Mouse (Mus musculus) heart, embryonic 15.5 days (tissue): Measurements from ENCODE around the gene Slc25a39. TPM values are rescaled to one million over a fixed set of nuclear protein-coding genes. Genes with fewer than 3 reads are reported as not detected.

Experiments
- ATAC-seq: fragments of 200-750 bp; cut with Nextera tagmentation; replicated peaks from 2 replicates; pipeline ENCODE4 v1.8.0; 2017; ENCODE audit warnings: low read depth, moderate TSS enrichment; ENCODE audit not compliant: insufficient number of reproducible peaks, insufficient read depth, low FRiP score
- H3K27ac ChIP-seq: fragments of 300-500 bp; sonication (generic); 2 replicates; pipeline ENCODE4 v1.5.1; 2015; ENCODE audit warnings: mild to moderate bottlenecking, inconsistent platforms
- H3K27me3 ChIP-seq: fragments of 300-500 bp; sonication (generic); 2 replicates; pipeline ENCODE4 v1.6.1; 2015; ENCODE audit warnings: inconsistent platforms
- H3K36me3 ChIP-seq: fragments of 300-500 bp; sonication (generic); 2 replicates; pipeline ENCODE4 v1.6.1; 2015; ENCODE audit warnings: mild to moderate bottlenecking, inconsistent platforms
- H3K4me1 ChIP-seq: fragments of 300-500 bp; sonication (generic); replicated peaks from 2 replicates; pipeline ENCODE4 v1.6.1; 2015; ENCODE audit warnings: inconsistent platforms
- H3K4me2 ChIP-seq: fragments of 300-500 bp; sonication (generic); 2 replicates; pipeline ENCODE4 v1.6.1; 2015; ENCODE audit warnings: inconsistent platforms, mild to moderate bottlenecking, moderate library complexity
- H3K4me3 ChIP-seq: fragments of 300-500 bp; sonication (generic); 2 replicates; pipeline ENCODE4 v1.5.1; 2015; ENCODE audit warnings: mild to moderate bottlenecking, inconsistent platforms
- H3K9ac ChIP-seq: fragments of 300-500 bp; sonication (generic); 2 replicates; pipeline ENCODE4 v1.6.1; 2015; ENCODE audit warnings: mild to moderate bottlenecking, inconsistent platforms
- H3K9me3 ChIP-seq: fragments of 300-500 bp; sonication (generic); replicated peaks from 2 replicates; pipeline ENCODE4 v1.6.1; 2016; ENCODE audit warnings: inconsistent platforms
- WGBS: fragments of 180-500 bp; shearing (Covaris S2); methylation state at CpG from one replicate; pipeline ENCODE4 v1.1.7; 2015; ENCODE audit warnings: mixed read lengths; 5-methylcytosine and 5-hydroxymethylcytosine counted together
- polyA plus RNA-seq: library from polyadenylated mRNA; unstranded; fragments of >200 nt; fragmentation: Nextera tagmentation; extraction: Ambion mirVana; gene quantifications from 2 replicates; pipeline ENCODE4 v1.2.1, GENCODE M21; 2015

Gene Slc25a39
- polyA plus RNA-seq = 293 and 321 TPM in 2 replicates

- ATAC-seq = 0 out of 2 replicates have a peak, but pooled peaks have one; percentile 3
- Histone ChIP-seq H3K4me3 (peak within 1 kb of the TSS; percentile 90), H3K9ac (peak within 1 kb of the TSS; percentile 90), H3K36me3 (peaks cover 23% of the 10 kb centered on the region), H3K27ac (peak within 1 kb of the TSS; percentile 99), H3K27me3 (no peaks in the 10 kb centered on the region), H3K4me2 (peak within 1 kb of the TSS; percentile 86), H3K4me1 (peaks cover 31% of the 10 kb centered on the region), H3K9me3 (no peaks in the 10 kb centered on the region)
- under 1% methylated on average over 19 of the region's 19 CpGs for WGBS
Observed at GRCm38 (mm10) chr11:102407834-102408215, at the start of gene Slc25a39. Gene Slc25a39 (minus strand): TSS chr11:102407946.

- Histone ChIP-seq H3K4me2 (peak overlapping the region; percentile 98), H3K36me3 (no peaks in the 10 kb centered on the region), H3K9ac (peak overlapping the region; percentile 60), H3K9me3 (no peaks in the 10 kb centered on the region), H3K4me3 (peak overlapping the region; percentile 64), H3K4me1 (peaks cover 18% of the 10 kb centered on the region), H3K27me3 (peaks cover 8% of the 10 kb centered on the region; the same call in 1 of the 2 replicates), H3K27ac (peak overlapping the region; percentile 71)
- ATAC-seq = peak; percentile 87
- under 1% methylated on average over 40 of the region's 40 CpGs for WGBS
Observed at GRCm38 (mm10) chr11:102455740-102456396, 48.1 kb upstream of the Slc25a39 start.

- 31% methylated on average over 10 of the region's 10 CpGs for WGBS
- Histone ChIP-seq H3K27me3 (0 out of 2 replicates have a peak, but pooled peaks cover 7% of the 10 kb centered on the region), H3K9me3 (no peaks in the 10 kb centered on the region), H3K4me1 (peaks cover 29% of the 10 kb centered on the region), H3K4me2 (no peak overlapping the region), H3K27ac (no peak overlapping the region), H3K9ac (no peak overlapping the region), H3K36me3 (no peaks in the 10 kb centered on the region), H3K4me3 (no peak overlapping the region)
- ATAC-seq = no peak
Observed at GRCm38 (mm10) chr11:102453131-102453530, 45.4 kb upstream of the Slc25a39 start.

DNA sequence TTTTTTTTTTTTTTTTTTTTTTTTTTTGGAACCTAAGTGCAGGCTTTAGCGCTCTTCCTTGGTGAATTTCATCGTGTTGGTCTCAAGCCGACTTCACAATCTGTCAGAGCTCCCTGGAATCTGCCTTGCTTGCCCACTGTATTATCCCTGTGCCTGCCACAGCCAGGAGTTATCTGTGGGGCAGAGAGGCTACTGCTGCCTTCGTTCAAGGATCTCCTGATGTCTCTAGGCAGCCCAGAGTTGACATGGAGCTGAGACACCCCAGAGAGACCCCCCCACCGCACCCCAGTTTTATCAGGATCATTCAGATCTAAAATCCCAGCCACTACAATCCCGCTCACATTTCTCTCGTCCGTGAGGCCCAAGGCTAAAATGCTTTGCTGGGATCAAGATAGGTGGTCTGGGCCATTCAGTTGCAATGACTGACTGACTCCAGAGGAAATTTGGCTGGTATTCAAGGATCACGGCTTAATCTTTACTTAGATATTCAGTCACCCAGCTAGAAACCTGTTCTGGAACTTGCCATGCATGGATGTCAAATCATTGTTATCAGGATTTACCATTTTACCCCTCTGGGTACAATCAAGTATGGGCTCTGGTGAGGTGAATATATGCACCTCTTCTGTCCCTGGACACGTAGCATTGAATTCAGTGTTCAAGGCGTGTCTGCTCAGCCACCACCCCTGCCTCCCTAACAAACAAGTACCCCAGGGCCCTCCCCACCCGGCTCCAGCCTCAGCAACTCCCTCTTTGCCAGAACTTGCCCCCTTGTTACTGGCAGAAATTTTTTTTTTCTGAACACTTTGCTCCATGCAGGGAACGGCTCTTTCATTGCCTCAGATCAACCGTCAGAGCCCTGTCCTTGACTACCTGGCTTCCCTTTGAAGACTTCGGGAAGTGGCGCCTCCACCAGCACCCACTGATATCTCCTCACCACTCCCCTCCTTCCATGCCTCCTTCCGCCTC is 41.6 kb upstream of the Slc25a39 start:
- WGBS = 41% methylated on average over 17 of the region's 17 CpGs
- no peaks in the 10 kb centered on the region for H3K9me3 ChIP-seq
- H3K27me3 ChIP-seq = 0 out of 2 replicates have a peak, but pooled peaks cover 7% of the 10 kb centered on the region

GRCm38 (mm10) chr11:102448327-102448726 is 40.6 kb upstream of the Slc25a39 start:
- no peak for ATAC-seq
- Histone ChIP-seq H3K27ac (no peak overlapping the region), H3K36me3 (no peaks in the 10 kb centered on the region; the same call in 1 of the 2 replicates), H3K9ac (no peak overlapping the region), H3K4me1 (peaks cover 50% of the 10 kb centered on the region), H3K9me3 (no peaks in the 10 kb centered on the region), H3K4me3 (no peak overlapping the region), H3K27me3 (0 out of 2 replicates have a peak, but pooled peaks cover 7% of the 10 kb centered on the region), H3K4me2 (no peak overlapping the region)
- WGBS = 15% methylated on average over 8 of the region's 8 CpGs

More for the DNA sequence above, 41.6 kb upstream of the Slc25a39 start:
- peaks cover 41% of the 10 kb centered on the region for H3K4me1 ChIP-seq
- H3K36me3 ChIP-seq = no peaks in the 10 kb centered on the region
- H3K9ac ChIP-seq = no peak overlapping the region
- H3K4me2 ChIP-seq = no peak overlapping the region
- no peak for ATAC-seq
- H3K27ac ChIP-seq = no peak overlapping the region
- no peak overlapping the region for H3K4me3 ChIP-seq

GRCm38 (mm10) chr11:102447497-102447896 is 39.8 kb upstream of the Slc25a39 start, which contains the start of gene Fam171a2:
Gene Fam171a2 (minus strand): TSS chr11:102447682.
- H3K4me1 ChIP-seq = peaks cover 50% of the 10 kb centered on the region
- no peaks in the 10 kb centered on the region for H3K9me3 ChIP-seq
- peak; percentile 59 for ATAC-seq
- peak within 1 kb of the TSS; percentile 87 for H3K27ac ChIP-seq
- peak within 1 kb of the TSS; percentile 93 for H3K9ac ChIP-seq
- peak within 1 kb of the TSS; percentile 93 for H3K4me3 ChIP-seq
- peaks cover 4% of the 10 kb centered on the region; the same call in 1 of the 2 replicates for H3K36me3 ChIP-seq
- H3K27me3 ChIP-seq = 0 out of 2 replicates have a peak, but pooled peaks cover 3% of the 10 kb centered on the region
- peak within 1 kb of the TSS; percentile 88 for H3K4me2 ChIP-seq
- WGBS = 0% methylated on average over 39 of the region's 40 CpGs

GRCm38 (mm10) chr11:102446581-102447461 is 39.1 kb upstream of the Slc25a39 start:
- Histone ChIP-seq H3K4me2 (peak overlapping the region; percentile 88), H3K36me3 (peaks cover 8% of the 10 kb centered on the region; the same call in 1 of the 2 replicates), H3K4me3 (peak overlapping the region; percentile 93), H3K27me3 (0 out of 2 replicates have a peak, but pooled peaks cover 3% of the 10 kb centered on the region), H3K27ac (peak overlapping the region; percentile 87), H3K4me1 (peaks cover 55% of the 10 kb centered on the region), H3K9ac (peak overlapping the region; percentile 93), H3K9me3 (no peaks in the 10 kb centered on the region)
- under 1% methylated on average over 47 of the region's 49 CpGs for WGBS
- ATAC-seq = peak; percentile 32

GRCm38 (mm10) chr11:102445891-102446361 is 38.2 kb upstream of the Slc25a39 start:
- Histone ChIP-seq H3K4me2 (peak overlapping the region; percentile 88), H3K4me1 (peaks cover 56% of the 10 kb centered on the region), H3K36me3 (peaks cover 17% of the 10 kb centered on the region; the same call in 1 of the 2 replicates), H3K9ac (peak overlapping the region; percentile 93), H3K27me3 (0 out of 2 replicates have a peak, but pooled peaks cover 3% of the 10 kb centered on the region), H3K4me3 (peak overlapping the region; percentile 93), H3K27ac (peak overlapping the region; percentile 87), H3K9me3 (no peaks in the 10 kb centered on the region)
- 8% methylated on average over 7 of the region's 7 CpGs for WGBS
- peak; percentile 25 for ATAC-seq

DNA sequence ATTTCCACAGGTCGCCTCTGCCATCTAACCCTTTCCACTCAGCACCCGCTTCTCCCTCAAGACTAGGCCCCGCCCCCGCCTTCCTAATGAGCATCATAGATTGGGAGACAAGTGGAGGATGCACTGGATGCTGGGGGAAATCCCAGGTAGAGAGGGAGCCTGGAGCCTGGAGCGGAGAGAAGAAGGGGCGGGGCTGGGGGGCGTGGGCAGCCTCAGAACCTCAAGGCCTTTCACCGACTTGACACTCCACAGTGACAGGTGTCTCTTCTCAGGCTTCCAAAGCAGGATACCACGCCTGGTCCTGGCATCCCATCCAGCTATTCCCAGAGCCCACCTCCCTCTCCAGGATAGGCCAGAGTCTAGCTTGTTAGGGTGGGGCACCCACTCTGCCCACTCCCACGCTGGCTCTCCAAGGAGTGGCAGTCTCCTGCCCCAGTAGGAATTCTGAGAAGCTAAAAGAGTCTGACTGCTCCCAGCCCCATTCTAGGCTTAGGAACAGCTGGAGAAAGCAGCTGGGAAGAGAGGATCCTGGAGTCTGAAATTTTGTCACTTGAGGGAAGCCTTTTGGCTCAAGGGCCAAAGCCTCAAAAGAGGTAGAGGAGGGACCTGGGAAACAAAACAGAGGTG is 37.6 kb upstream of the Slc25a39 start:
- no peaks in the 10 kb centered on the region for H3K9me3 ChIP-seq
- peak overlapping the region; percentile 87 for H3K27ac ChIP-seq
- H3K36me3 ChIP-seq = peaks cover 19% of the 10 kb centered on the region; the same call in 1 of the 2 replicates
- peak overlapping the region; percentile 93 for H3K4me3 ChIP-seq
- H3K4me2 ChIP-seq = peak overlapping the region; percentile 88
- peak overlapping the region; percentile 93 for H3K9ac ChIP-seq
- WGBS = 24% methylated on average over 10 of the region's 10 CpGs
- ATAC-seq = peak; percentile 27; the same call in 1 of the 2 replicates
- 0 out of 2 replicates have a peak, but pooled peaks cover 3% of the 10 kb centered on the region for H3K27me3 ChIP-seq
- H3K4me1 ChIP-seq = peaks cover 56% of the 10 kb centered on the region
